Mouse (Mus musculus) spleen, embryonic (tissue): ENCODE data around the gene Cnpy1.

Experiments
- CTCF ChIA-PET: fragments of 350-600 bp; sonication (Branson Sonifier 250); formaldehyde crosslinking; loops from one replicate; lab custom pipeline; 2022; lab: Charles Lee

Cnpy1 gene

GRCm38 (mm10) chr5:28191201-28192098 is 54.2 kb downstream of the Cnpy1 start:
- CTCF ChIA-PET, result no interaction called here

GRCm38 (mm10) chr5:28179237-28179790 is 66.3 kb downstream of the Cnpy1 start:
- CTCF ChIA-PET, result no interaction called here

DNA sequence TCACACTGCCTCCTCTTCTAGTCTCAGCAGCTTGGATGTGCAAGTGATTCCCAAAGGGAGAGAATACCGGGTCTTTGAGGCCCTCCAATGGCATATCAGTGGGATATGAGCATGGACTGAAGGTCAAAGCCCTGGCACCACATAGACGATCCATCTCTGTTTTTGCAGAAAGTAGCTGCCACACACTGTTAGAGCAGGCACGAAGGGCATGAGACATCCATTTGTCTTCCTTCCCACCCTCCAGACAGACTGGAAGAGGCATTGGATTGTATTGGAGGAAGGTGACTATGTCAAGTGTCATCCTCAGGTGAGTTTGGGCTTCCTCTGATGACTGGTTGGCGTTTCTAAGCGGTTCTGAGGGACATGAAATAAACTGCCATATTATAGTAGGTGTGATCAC is 67.3 kb downstream of the Cnpy1 start:
- CTCF ChIA-PET, result no interaction called here

GRCm38 (mm10) chr5:28176585-28176984 is 69.0 kb downstream of the Cnpy1 start:
- CTCF ChIA-PET, result no interaction called here

- CTCF ChIA-PET, result no interaction called here
Observed at GRCm38 (mm10) chr5:28176023-28176422, 69.6 kb downstream of the Cnpy1 start.

GRCm38 (mm10) chr5:28175570-28175919 is 70.1 kb downstream of the Cnpy1 start:
- CTCF ChIA-PET, result no interaction called here

DNA sequence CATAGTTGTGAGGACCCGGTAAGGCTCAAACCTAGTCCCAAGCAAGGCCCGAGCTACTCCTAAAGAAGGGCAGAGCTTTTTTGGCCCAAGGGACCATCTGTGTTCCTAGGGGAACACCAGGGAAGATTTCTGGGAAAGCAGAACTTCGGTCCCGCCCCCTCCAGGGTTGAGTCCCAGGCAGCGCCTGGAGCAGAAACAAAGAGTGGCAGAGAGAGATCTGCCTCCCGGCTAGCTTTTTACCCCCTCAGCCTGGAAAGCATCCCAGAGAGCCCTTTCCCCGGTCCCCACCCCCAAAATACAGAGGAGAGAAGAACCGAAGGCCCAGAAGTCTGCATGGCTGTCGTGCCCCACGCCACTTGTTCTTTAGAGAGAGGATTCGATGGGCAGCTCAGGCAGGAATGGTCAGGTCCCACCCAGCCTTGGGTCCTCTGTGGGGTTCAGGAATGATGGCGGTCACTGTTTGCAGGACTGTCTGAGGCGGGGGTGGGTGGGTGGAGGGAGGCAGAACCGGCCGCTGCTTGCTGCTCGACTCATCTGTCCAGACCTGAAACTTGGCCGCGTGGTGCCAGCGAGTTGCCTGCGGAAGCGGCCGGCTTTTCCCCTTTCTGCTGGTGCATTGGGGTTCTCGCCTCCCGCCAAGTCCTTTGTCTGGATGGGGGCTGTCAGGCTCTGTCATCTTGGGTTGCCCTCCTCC is 70.6 kb downstream of the Cnpy1 start:
- CTCF ChIA-PET, result no interaction called here

GRCm38 (mm10) chr5:28174086-28174485 is 71.5 kb downstream of the Cnpy1 start:
- CTCF ChIA-PET, result no interaction called here

DNA sequence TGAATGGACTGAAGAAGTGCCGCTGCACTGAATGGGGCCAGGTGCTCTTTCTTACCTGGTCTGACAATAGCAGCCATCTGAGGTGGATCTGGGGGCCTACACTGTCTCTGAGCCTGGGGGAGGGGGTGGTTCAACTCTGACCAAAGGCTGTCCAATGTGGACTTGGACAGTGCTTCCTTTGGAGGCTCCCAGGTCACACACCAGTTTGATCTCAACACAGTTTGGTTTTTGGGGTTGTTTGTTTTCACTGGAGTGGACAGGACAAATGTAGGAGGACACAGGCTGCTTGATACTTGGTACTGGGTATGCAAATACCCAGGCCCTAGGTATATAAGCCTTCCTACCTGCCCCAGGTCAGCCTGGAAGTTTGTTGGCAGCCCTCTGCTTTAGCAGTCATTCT is 71.9 kb downstream of the Cnpy1 start:
- CTCF ChIA-PET, result interaction anchor here (0.6 kb wide), 1 partner anchor 121 kb away, joined by 3 read pairs; no protein-coding TSS in a partner anchor

GRCm38 (mm10) chr5:28172921-28173670 is 72.5 kb downstream of the Cnpy1 start:
- CTCF ChIA-PET, result interaction anchor here (0.6 kb wide), 1 partner anchor 121 kb away, joined by 3 read pairs; no protein-coding TSS in a partner anchor

DNA sequence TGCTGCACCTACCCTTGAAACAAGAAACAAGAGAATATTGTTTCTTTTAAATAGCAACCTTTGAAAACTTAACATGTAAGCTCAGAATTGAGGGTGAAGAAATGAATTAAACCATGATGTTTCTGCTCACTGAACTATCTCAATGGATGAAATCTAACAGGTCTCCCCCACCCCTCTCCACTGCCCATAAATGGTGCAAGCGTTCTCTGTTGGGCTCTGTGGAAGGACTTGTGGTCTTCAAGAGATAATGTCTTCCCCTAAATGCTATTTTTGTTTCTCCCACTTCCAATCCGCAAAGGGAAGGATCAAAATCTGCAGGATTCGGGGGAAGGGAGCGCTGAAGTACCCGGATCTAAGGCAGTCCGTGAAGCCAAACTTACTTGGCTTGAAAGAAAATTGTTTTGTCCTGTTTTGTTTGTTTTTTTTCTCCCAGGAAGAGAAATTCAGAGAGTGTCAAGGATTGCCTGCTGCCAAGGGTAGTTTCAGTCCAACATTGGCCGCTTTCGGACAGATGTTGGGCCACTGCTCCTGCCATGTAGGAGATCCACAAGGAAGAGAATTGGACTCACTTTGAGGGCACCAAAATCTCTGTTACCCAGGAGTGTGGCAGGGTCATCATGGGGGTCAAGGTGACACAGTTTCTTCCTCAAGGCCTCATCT is 73.2 kb downstream of the Cnpy1 start:
- CTCF ChIA-PET, result no interaction called here

- CTCF ChIA-PET, result no interaction called here
Observed at GRCm38 (mm10) chr5:28171667-28172066, 73.9 kb downstream of the Cnpy1 start.

DNA sequence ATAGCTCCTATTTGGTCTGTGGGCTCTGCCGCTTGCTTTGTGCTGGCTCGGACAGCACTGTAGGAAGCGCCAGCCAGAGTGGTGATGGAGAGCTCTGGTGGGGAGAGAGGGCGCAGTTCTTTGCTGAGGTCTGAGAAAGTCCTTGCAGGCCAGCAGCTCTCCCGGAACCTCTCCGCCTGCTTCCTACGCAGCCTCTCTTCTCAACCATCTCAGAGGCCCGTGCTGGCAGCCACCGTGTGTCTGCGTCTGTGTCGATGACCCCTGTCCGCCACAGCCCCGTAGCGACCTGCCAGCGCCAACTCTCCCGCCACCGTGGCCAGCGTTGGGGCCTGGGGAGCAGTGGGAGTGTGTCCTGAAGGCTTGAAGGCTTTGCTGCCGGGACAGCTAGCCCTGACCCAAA is 74.7 kb downstream of the Cnpy1 start:
- CTCF ChIA-PET, result no interaction called here

- CTCF ChIA-PET, result no interaction called here
Observed at GRCm38 (mm10) chr5:28170081-28170480, 75.5 kb downstream of the Cnpy1 start.

GRCm38 (mm10) chr5:28169166-28169801 is 76.3 kb downstream of the Cnpy1 start:
- CTCF ChIA-PET, result interaction anchor here (0.9 kb wide), 1 partner anchor 16 kb away, joined by 3 read pairs; no protein-coding TSS in a partner anchor

GRCm38 (mm10) chr5:28168253-28169165 is 77.1 kb downstream of the Cnpy1 start:
- CTCF ChIA-PET, result interaction anchor here (0.9 kb wide), 1 partner anchor 17 kb away, joined by 3 read pairs; no protein-coding TSS in a partner anchor

- CTCF ChIA-PET, result no interaction called here
Observed at GRCm38 (mm10) chr5:28167611-28168252, 77.9 kb downstream of the Cnpy1 start.

- CTCF ChIA-PET, result no interaction called here
Observed at GRCm38 (mm10) chr5:28166256-28167231, 79.1 kb downstream of the Cnpy1 start.
